Mouse (Mus musculus) small intestine, adult 2 months (tissue): ENCODE results near the gene Gm9833.

Experiments used
- CTCF ChIP-seq: fragments of 200-500 bp; IDR thresholded peaks from 2 replicates; pipeline ENCODE4 v1.5.1; 2012; ENCODE audit warnings: low read depth, mild to moderate bottlenecking, control low read depth, inconsistent platforms, low read length, moderate library complexity, mixed read lengths; ENCODE audit not compliant: insufficient replicate concordance, insufficient read length; ENCODE audit errors: extremely low read depth
- POLR2A ChIP-seq: fragments of 200-500 bp; IDR thresholded peaks from 2 replicates; pipeline ENCODE4 v1.6.1; 2012; ENCODE audit warnings: low read depth, mild to moderate bottlenecking, control low read depth, inconsistent platforms, low read length, moderate library complexity

DNA sequence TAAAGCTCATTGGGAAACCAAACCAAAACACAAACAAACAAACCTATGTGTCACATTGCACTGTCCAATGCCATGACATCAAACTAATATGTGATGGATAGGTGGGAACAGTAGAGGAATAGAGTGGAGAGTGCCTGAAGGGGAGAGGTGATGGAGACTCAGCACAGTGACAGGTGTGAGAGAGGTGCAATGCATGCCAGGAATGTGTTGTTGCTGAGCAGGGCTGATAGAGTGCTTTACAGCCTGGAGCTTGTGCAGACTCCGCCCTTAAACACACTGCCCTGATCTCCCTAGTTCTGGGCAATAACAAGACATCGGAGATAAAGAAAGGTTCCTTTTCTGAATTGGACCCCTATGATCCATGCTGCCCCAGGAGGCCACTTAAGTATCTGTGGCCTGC is 36.2 kb downstream of the Gm9833 start:
- no peak for TF ChIP-seq CTCF
- TF ChIP-seq POLR2A, result no peak
